Mouse (Mus musculus) brain, adult 2 months (tissue): ENCODE measurements at regions not wholly inside any gene's neighbourhood (a gene's known extent, or its start where the extent isn't known, plus 50 kb on each side); places are given as distances from the start of the nearest gene placed in this dataset.

Experiments
- DNase-seq: peaks from one replicate; pipeline ENCODE4 v3.0.0; 2011; ENCODE audit warnings: low read depth, low spot score

DNA sequence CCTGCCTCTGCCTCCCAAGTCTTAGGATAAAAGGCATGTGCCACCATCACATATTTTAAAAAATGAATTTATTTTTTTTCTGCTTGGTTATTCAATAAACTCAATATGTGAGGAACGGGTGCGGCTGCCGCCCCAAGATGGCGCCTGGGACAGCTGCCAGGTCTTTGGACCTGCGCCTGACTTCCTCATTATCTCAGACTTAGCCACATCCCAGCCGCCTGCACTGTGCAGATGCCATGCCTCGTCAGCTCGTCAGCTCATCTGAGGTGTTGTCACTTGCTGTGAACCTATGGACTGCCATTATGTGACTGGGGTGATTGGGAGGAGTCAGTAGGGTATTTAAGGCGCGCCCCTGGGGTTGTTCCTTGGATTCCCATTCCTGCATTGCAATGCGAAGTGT lies 354.1 kb downstream of the Cdh7 start:
- peak; percentile 1 for DNase-seq
